Mouse (Mus musculus) limb, embryonic 14.5 days (tissue): ENCODE measurements around the gene Slc25a26. TPM values are rescaled to one million over a fixed set of nuclear protein-coding genes. Genes with fewer than 3 reads are reported as not detected.

ENCODE experiments used
- ATAC-seq: fragments of 200-750 bp; cut with Nextera tagmentation; 2 replicates; pipeline ENCODE4 v1.8.0; 2017; ENCODE audit warnings: low read depth, moderate number of reproducible peaks, moderate TSS enrichment; ENCODE audit not compliant: low FRiP score
- DNase-seq: peaks from one replicate; pipeline ENCODE4 v3.0.0-alpha.2; 2015; ENCODE audit warnings: low spot score
- H3K27ac ChIP-seq: fragments of 300-500 bp; sonication (generic); replicated peaks from 2 replicates; pipeline ENCODE4 v1.5.1; 2014; ENCODE audit warnings: low read depth, mild to moderate bottlenecking, low read length, moderate library complexity, mixed read lengths
- H3K27me3 ChIP-seq: fragments of 300-500 bp; sonication (generic); 2 replicates; pipeline ENCODE4 v1.6.1; 2014; ENCODE audit warnings: low read length, mixed read lengths; ENCODE audit not compliant: control insufficient read depth, insufficient read depth
- H3K36me3 ChIP-seq: fragments of 300-500 bp; sonication (generic); 2 replicates; pipeline ENCODE4 v1.6.1; 2014; ENCODE audit warnings: mild to moderate bottlenecking, low read length, moderate library complexity, mixed read lengths; ENCODE audit not compliant: control insufficient read depth, insufficient read depth
- H3K4me1 ChIP-seq: fragments of 300-500 bp; sonication (generic); 2 replicates; pipeline ENCODE4 v1.6.1; 2014; ENCODE audit warnings: antibody characterized with exemption, low read length, mixed read lengths; ENCODE audit not compliant: control insufficient read depth, insufficient read depth
- H3K4me2 ChIP-seq: fragments of 300-500 bp; sonication (generic); replicated peaks from 2 replicates; pipeline ENCODE4 v1.6.1; 2014; ENCODE audit warnings: low read depth, mild to moderate bottlenecking, low read length, moderate library complexity; ENCODE audit not compliant: severe bottlenecking
- H3K4me3 ChIP-seq: fragments of 300-500 bp; sonication (generic); replicated peaks from 2 replicates; pipeline ENCODE4 v1.5.1; 2014; ENCODE audit warnings: low read length
- H3K9ac ChIP-seq: fragments of 300-500 bp; sonication (generic); 2 replicates; pipeline ENCODE4 v1.6.1; 2014; ENCODE audit warnings: mild to moderate bottlenecking, low read depth, low read length, moderate library complexity; ENCODE audit not compliant: severe bottlenecking
- H3K9me3 ChIP-seq: fragments of 300-500 bp; sonication (generic); 2 replicates; pipeline ENCODE4 v1.6.1; 2016; ENCODE audit warnings: low read length; ENCODE audit not compliant: control insufficient read depth
- POLR2A ChIP-seq: fragments of 200-500 bp; IDR thresholded peaks from 2 replicates; pipeline ENCODE4 v1.8.0; 2012; ENCODE audit warnings: inconsistent platforms, mild to moderate bottlenecking, moderate library complexity, borderline replicate concordance; ENCODE audit not compliant: insufficient read depth, insufficient read length; ENCODE audit errors: extremely low read depth
- WGBS: fragments of 180-500 bp; shearing (Covaris S2); extraction: QIAGEN DNeasy Blood & Tissue Kit; methylation state at CpG from one replicate; pipeline ENCODE4 v1.1.7; 2014; 5-methylcytosine and 5-hydroxymethylcytosine counted together
- polyA plus RNA-seq, 2 experiments: library from polyadenylated mRNA; depleted of rRNA in 1 of 2; stranded (reverse) in 1 of 2; unstranded in 1 of 2; fragments of >200 nt; fragmentation: Nextera tagmentation in 1 of 2; extraction: Ambion mirVana in 1 of 2; gene quantifications; 2 replicates each; pipeline versions ENCODE4 v1.2.1 to v1.2.3; 2012 to 2014

The Slc25a26 gene
- polyA plus RNA-seq, 2 experiments = 7.1 to 9.3 TPM

- Histone ChIP-seq H3K9me3 (no peaks in the 10 kb centered on the region), H3K27me3 (no peaks in the 10 kb centered on the region), H3K9ac (no peak overlapping the region), H3K4me1 (peaks cover 51% of the 10 kb centered on the region), H3K27ac (no peak overlapping the region), H3K4me3 (no peak overlapping the region), H3K36me3 (no peaks in the 10 kb centered on the region; the same call in 1 of the 2 replicates), H3K4me2 (no peak overlapping the region)
- ATAC-seq (no peak), DNase-seq (no peak)
- TF ChIP-seq POLR2A = no peak
- WGBS = 84% methylated on average over 2 of the region's 2 CpGs
Measured at GRCm38 (mm10) chr6:94643989-94644388, 143.9 kb downstream of the Slc25a26 start.

GRCm38 (mm10) chr6:94644641-94645040, 144.5 kb downstream of the Slc25a26 start:
- 43% methylated on average over 3 of the region's 3 CpGs for WGBS
- ATAC-seq (no peak), DNase-seq (no peak)
- Histone ChIP-seq H3K9me3 (no peaks in the 10 kb centered on the region), H3K4me3 (no peak overlapping the region), H3K4me2 (no peak overlapping the region), H3K4me1 (peaks cover 55% of the 10 kb centered on the region), H3K36me3 (no peaks in the 10 kb centered on the region; the same call in 1 of the 2 replicates), H3K27ac (no peak overlapping the region), H3K9ac (no peak overlapping the region), H3K27me3 (no peaks in the 10 kb centered on the region)
- TF ChIP-seq POLR2A = no peak

- Histone ChIP-seq H3K4me1 (peaks cover 51% of the 10 kb centered on the region), H3K4me2 (no peak overlapping the region), H3K27me3 (no peaks in the 10 kb centered on the region), H3K9me3 (no peaks in the 10 kb centered on the region), H3K4me3 (no peak overlapping the region), H3K9ac (no peak overlapping the region), H3K27ac (no peak overlapping the region), H3K36me3 (no peaks in the 10 kb centered on the region)
- TF ChIP-seq POLR2A = no peak
- no peak for DNase-seq
- no peak for ATAC-seq
- WGBS = 32% methylated on average over 4 of the region's 4 CpGs
Measured at GRCm38 (mm10) chr6:94645723-94646122, 145.6 kb downstream of the Slc25a26 start.

GRCm38 (mm10) chr6:94646274-94646863, 146.2 kb downstream of the Slc25a26 start:
- Histone ChIP-seq H3K9me3 (no peaks in the 10 kb centered on the region), H3K27me3 (no peaks in the 10 kb centered on the region), H3K27ac (peak overlapping the region; percentile 64), H3K36me3 (peaks cover 4% of the 10 kb centered on the region), H3K9ac (no peak overlapping the region), H3K4me1 (peaks cover 51% of the 10 kb centered on the region), H3K4me2 (no peak overlapping the region), H3K4me3 (no peak overlapping the region)
- 41% methylated on average over 6 of the region's 6 CpGs for WGBS
- DNase-seq = no peak
- no peak for TF ChIP-seq POLR2A
- ATAC-seq = no peak

GRCm38 (mm10) chr6:94646902-94647301, 146.8 kb downstream of the Slc25a26 start:
- no peak for DNase-seq
- TF ChIP-seq POLR2A = no peak
- 0 out of 2 replicates have a peak overlapping the region, but pooled peaks have one; percentile 32 for H3K4me2 ChIP-seq
- no peak overlapping the region for H3K9ac ChIP-seq
- no peak for ATAC-seq
- WGBS = 57% methylated on average over 6 of the region's 6 CpGs
- H3K36me3 ChIP-seq = peaks cover 7% of the 10 kb centered on the region
- H3K4me1 ChIP-seq = peaks cover 51% of the 10 kb centered on the region
- H3K27me3 ChIP-seq = no peaks in the 10 kb centered on the region
- no peak overlapping the region for H3K4me3 ChIP-seq
- peak overlapping the region; percentile 64 for H3K27ac ChIP-seq
- H3K9me3 ChIP-seq = no peaks in the 10 kb centered on the region
